Mouse (Mus musculus) embryonic fibroblast, embryonic 13.5 days (primary cell): ENCODE data around the gene Trim41. TPM values are rescaled to one million over a fixed set of nuclear protein-coding genes. Genes with fewer than 3 reads are reported as not detected.

ENCODE experiments used
- H3K27ac ChIP-seq: 2 replicates; pipeline ENCODE4 v1.5.1; 2012; ENCODE audit warnings: low read length, control low read depth, inconsistent platforms; ENCODE audit not compliant: insufficient read depth
- H3K4me1 ChIP-seq: 2 replicates; pipeline ENCODE4 v1.6.1; 2011; ENCODE audit warnings: low read length; ENCODE audit not compliant: control insufficient read depth, insufficient read depth
- H3K4me3 ChIP-seq: 2 replicates; pipeline ENCODE4 v1.5.1; 2011; ENCODE audit warnings: mild to moderate bottlenecking, control low read depth, low read length; ENCODE audit not compliant: insufficient read depth
- CTCF ChIP-seq: IDR thresholded peaks from 2 replicates; pipeline ENCODE4 v1.5.1; 2011; ENCODE audit warnings: mild to moderate bottlenecking, control low read depth, low read length, moderate library complexity, borderline replicate concordance; ENCODE audit not compliant: insufficient read depth
- POLR2A ChIP-seq: IDR thresholded peaks from 2 replicates; pipeline ENCODE4 v1.6.1; 2011; ENCODE audit warnings: low read depth, mild to moderate bottlenecking, control low read depth, low read length, moderate library complexity
- polyA plus RNA-seq: library from polyadenylated mRNA; stranded (reverse); fragments of >200 nt; gene quantifications from 2 replicates; pipeline ENCODE4 v1.2.4, GENCODE M21; 2011; ENCODE audit warnings: low read depth; ENCODE audit not compliant: missing spikeins, insufficient read length

Trim41 gene
- 27.2 and 40.7 TPM in 2 replicates for polyA plus RNA-seq

DNA sequence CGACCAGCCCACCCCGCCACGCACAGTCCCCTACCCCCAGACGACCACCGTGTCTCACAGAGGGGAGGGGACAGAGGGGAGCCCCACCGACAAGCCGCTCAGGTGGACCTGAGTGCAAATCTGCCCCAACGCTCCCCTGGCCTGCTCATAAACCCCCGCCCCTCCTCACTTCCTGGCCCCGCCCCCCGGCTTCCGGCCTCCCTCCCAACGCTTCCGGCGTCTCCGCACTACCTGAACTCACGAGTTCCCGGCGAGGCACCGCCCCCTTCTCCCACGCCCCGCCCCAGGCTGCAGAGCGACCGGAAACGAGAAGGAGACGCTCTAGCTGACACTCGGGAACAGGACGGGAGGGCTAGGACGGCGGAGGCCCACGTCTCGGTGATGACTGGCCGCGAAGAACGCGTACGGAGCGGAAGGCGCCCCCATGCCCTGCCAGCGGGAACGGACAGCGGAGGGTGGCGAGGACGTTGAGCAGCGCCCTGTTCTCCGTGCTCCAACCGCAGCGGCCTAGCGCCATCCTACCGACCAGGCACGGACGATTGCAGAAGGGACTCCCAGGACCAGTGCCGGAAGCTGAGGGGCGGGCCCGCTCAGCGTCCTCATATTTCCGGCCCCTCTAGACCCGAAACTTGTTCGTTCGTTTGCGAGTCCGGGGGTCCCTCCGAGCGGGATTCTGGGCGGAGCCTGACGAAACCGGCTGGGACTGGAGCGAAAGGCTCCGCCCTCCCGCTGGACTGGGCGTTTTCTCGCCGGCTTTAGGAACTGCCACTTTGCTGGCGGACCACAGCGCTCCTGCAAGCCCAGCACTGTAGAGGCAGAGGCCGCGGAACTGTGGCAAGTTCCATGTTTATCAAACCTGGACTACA is at the start of gene Trim41:
Gene Trim41 (minus strand): TSS at position 554 of the 866 bp plus-strand sequence.
- H3K4me1 ChIP-seq = peaks cover 9% of the 10 kb centered on the region; the same call in 1 of the 2 replicates
- TF ChIP-seq POLR2A = peak; percentile 98
- TF ChIP-seq CTCF = no peak
- H3K4me3 ChIP-seq = peak within 1 kb of the TSS; percentile 90
- peak within 1 kb of the TSS; percentile 98 for H3K27ac ChIP-seq

DNA sequence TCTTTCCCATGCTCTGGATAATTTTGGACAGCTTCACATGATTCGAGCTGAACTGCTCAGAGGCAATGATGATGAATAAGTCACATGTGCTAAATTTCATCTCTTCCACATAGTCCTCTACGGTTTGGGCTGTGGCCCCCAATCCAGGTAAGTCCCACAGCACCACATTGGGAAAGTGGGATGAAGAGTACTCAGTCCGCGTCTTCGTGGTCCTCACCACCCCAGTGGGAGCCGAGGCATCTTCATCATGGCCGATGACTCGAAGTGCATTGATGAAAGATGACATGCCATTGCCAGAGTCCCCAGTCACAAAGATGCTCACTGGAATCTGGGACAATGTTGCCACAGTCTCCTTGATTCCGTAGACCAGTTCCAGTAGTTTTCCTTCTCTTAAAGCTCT is 49.3 kb upstream of the Trim41 start:
- Histone ChIP-seq H3K4me3 (no peak overlapping the region), H3K4me1 (no peaks in the 10 kb centered on the region), H3K27ac (no peak overlapping the region)
- TF ChIP-seq CTCF (no peak), POLR2A (no peak)

DNA sequence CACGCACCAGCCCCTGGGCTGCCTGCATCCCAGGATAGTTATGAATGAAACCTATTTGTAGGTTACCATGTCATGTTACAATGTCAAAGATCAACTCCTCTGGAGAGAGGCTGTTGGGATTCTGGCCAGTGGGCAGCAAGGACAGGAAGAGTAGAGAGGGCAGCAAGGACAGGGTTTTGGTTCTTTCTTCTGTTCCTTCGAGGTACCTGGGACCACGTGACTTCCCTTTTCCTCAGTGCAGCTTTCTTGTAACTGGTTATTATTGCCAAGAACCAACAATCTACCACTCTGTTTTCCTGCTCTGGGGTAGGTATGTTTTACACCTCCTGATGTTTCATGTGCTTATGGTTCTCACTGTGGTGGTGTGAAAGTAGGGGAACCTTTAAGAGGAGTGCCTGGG is 46.7 kb upstream of the Trim41 start:
- H3K4me3 ChIP-seq = no peak overlapping the region
- no peak for TF ChIP-seq CTCF
- no peak for TF ChIP-seq POLR2A
- no peaks in the 10 kb centered on the region for H3K4me1 ChIP-seq
- no peak overlapping the region for H3K27ac ChIP-seq

DNA sequence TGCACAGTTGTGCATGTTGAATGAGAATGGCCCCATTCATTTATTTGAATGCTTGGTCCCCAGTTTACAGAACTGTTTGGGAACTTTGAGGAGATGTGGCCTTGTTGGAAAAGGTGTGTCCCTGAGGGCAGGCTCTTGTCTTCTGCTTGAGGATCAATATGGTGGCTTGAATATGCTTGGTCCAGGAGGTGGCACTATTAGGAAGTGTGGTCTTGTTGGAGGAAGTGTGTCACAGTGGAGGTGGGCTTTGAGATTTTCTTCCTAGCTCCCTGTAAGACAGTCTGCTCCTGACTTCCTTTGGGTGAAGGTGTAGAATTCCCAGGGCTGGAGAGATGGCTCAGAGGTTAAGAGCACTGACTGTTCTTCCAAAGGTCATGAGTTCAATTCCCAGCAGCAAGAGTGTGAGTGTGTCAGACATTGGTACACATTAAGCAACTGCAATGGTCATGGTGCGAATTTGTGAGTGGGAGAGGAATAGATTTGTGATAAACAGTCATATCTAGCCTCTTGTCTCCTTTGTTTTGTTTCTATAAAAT is 45.7 kb upstream of the Trim41 start:
- no peak overlapping the region for H3K27ac ChIP-seq
- TF ChIP-seq POLR2A (no peak), CTCF (no peak)
- no peaks in the 10 kb centered on the region for H3K4me1 ChIP-seq
- no peak overlapping the region for H3K4me3 ChIP-seq

DNA sequence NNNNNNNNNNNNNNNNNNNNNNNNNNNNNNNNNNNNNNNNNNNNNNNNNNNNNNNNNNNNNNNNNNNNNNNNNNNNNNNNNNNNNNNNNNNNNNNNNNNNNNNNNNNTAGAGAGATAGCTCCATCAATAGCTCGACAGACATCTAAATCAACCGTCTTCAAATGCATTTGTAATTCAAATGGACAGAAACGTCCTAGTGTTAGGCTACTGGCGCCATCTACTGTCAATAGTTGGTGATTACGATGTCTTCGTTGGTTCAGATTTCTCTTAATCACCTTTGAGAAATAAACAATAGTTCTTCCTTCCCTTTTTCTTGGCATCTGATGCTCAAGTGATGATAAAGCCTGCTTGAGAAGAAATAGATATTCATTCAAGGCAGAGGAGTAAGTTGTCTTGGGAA is 41.9 kb upstream of the Trim41 start:
- no peak for TF ChIP-seq POLR2A
- TF ChIP-seq CTCF = no peak
- H3K27ac ChIP-seq = no peak overlapping the region
- no peak overlapping the region for H3K4me3 ChIP-seq
- no peaks in the 10 kb centered on the region for H3K4me1 ChIP-seq

DNA sequence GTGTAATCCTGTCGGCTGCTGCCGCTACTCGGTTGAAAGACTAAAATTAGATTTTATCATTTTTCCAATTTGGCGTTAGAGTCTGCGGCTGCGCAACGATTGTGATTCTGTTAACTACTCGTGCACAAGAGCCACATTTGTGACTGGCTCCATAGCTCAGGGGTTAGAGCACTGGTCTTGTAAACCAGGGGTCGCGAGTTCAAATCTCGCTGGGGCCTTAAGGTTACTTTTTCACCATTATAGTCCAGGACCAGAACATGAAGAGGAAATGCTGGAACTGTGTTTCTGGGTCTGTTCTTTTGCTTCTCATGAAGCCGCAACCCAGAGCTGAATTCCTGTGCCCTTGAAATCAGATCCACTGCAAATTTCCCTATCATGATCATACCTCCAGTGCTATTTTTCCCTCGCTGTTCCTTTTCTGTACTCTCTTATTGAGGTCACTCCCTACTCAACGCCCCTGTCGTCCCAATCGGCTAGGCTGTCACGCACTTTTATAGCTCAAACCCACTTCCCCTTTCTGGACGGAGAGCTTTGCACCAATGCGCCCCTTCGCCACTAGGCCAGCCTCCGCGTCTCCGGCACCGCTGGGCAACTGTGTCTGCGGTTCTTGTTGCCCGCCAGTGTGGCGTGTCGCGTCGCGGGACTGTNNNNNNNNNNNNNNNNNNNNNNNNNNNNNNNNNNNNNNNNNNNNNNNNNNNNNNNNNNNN is 36.5 kb upstream of the Trim41 start:
- Histone ChIP-seq H3K4me1 (0 out of 2 replicates have a peak, but pooled peaks cover 2% of the 10 kb centered on the region), H3K4me3 (peak overlapping the region; percentile 74), H3K27ac (peak overlapping the region; percentile 32)
- TF ChIP-seq POLR2A = 0 out of 2 replicates have a peak, but pooled peaks have one; percentile 53
- TF ChIP-seq CTCF = no peak

DNA sequence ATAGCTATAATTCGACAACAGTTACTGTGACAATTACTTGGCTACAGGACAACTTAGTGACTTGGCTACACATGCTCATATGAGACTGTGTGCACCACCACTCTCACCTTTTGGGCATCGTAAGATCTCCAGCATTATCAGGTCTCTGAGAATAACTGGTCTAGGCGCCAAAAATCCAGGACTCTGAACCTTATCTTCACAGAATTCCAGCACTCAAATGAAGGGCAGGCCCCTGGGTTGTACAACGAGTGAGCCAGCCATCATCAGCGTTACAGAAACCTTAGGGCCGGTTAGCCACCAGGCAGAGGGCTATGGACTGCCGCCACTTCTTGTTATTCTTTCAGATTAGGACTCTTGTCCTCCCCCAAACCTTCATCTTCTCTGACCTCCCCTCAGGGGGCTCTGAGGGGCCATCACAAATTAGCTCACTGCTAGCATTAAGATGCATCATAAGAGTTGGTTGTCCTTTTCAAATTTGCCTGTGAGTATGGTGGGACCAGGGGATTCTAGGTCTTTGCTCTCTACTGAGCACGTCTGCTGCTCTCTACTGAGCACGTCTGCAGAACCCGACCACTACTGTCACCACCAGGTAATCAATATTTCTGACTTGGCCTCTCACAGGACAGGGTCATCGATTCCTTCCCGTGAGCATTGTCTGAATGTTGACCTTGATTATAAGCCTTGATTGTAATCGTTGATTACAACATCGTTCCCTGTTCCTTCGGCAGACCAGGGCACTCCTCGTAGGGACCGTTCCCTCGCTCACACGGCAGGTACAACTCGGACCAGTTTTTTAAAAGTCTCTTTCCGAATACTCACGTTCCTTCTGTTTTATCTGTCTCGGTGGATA is 35.7 kb upstream of the Trim41 start:
- TF ChIP-seq CTCF (no peak), POLR2A (no peak)
- Histone ChIP-seq H3K4me1 (0 out of 2 replicates have a peak, but pooled peaks cover 2% of the 10 kb centered on the region), H3K27ac (no peak overlapping the region), H3K4me3 (peak overlapping the region; percentile 64)

DNA sequence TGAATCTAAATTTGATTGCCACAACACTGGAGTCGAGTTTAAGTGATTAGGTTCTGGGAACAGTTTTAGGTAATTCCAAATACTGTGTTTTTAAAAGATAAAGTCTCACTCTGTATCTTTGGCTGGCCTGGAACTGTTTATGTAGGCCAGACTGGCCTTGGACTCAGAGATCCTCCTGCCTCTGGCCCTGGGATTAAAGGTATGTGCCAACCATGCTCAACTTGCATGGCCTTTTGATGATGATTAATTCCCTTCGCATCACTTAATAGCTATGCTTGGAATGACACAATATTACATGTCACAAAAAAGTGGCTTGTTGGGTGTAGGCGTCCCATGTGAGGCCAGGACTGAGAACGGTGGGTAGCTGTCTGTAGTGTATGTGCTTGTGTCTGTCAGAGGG is 35.0 kb upstream of the Trim41 start:
- Histone ChIP-seq H3K27ac (no peak overlapping the region), H3K4me1 (0 out of 2 replicates have a peak, but pooled peaks cover 2% of the 10 kb centered on the region), H3K4me3 (no peak overlapping the region)
- no peak for TF ChIP-seq POLR2A
- no peak for TF ChIP-seq CTCF

DNA sequence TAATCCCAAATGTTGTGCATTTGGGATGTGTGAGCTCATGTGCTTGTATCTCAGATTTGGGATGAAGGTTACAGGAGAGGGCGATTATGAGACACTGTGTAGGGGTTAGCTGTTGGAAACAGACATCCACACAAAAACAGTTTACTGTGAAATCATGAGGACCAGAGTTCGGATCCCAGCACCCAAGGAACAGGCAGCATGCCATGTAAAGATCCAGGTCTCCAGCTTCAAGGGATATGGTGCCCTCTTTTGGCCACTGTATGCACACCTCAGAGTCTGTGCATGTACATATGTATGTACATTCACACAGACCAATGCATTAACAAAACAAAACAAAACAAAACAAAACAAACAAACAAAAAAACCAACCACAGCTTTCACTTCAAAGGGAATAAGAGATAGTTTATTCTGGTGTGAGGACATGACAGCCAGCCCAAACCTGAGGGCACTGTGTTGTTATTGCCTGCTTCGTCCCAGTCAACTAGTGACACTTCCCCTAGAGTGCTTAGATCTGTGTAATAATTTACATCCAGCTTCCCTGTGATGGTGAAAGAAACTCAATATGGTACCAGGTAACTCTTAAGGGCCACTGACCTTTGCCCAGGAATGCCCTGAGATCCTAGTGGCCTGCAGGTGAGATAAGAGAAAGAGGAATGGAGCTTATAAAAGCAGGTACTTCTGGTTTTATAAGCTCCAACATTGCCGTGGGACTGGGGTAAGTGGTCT is 34.3 kb upstream of the Trim41 start:
- Histone ChIP-seq H3K4me3 (no peak overlapping the region), H3K4me1 (0 out of 2 replicates have a peak, but pooled peaks cover 2% of the 10 kb centered on the region), H3K27ac (no peak overlapping the region)
- TF ChIP-seq CTCF (no peak), POLR2A (no peak)

DNA sequence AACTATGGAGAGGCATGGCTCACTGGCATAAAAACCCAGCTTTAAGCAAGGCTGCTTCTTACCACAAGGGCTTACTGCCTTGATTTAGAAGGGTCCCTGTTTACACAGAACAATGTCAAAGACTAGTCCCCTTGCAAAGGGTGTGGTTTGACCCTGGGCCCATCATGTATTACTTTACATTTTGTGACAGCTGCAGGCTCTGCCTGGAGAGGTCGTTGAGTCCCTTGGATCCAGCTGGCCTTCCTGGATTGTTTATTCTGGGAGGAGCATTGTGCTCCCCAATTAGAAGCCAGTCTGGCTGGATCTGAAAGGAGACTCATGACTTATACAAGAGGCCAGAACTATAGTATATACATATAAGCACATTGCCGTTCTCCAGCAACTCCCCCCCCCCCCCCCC is 33.1 kb upstream of the Trim41 start:
- Histone ChIP-seq H3K27ac (no peak overlapping the region), H3K4me3 (no peak overlapping the region), H3K4me1 (0 out of 2 replicates have a peak, but pooled peaks cover 2% of the 10 kb centered on the region)
- TF ChIP-seq POLR2A = no peak
- TF ChIP-seq CTCF = no peak
